Mouse (Mus musculus): ENCODE measurements around the gene Pdcl2. TPM values are rescaled to one million over a fixed set of nuclear protein-coding genes. Genes with fewer than 3 reads are reported as not detected.

Gene Pdcl2
- polyA plus RNA-seq, 1 experiment from 2014 or later: not detected

- 85% methylated on average over 8 of the region's 8 CpGs for WGBS
- no peak overlapping the region for H3K27ac ChIP-seq
- no peaks in the 10 kb centered on the region for H3K9me3 ChIP-seq
- H3K36me3 ChIP-seq: no peaks in the 10 kb centered on the region
- H3K4me3 ChIP-seq (replicated peaks): no peak overlapping the region
- H3K4me2 ChIP-seq: no peak overlapping the region
- H3K4me1 ChIP-seq (replicated peaks): no peaks in the 10 kb centered on the region
- H3K9ac ChIP-seq (replicated peaks): no peak overlapping the region
- no peaks in the 10 kb centered on the region for H3K27me3 ChIP-seq
- ATAC-seq (ENCODE audit: insufficient number of reproducible peaks, insufficient read depth, low FRiP score, low TSS enrichment, low read depth): no peak
Measured at GRCm38 (mm10) chr5:76337100-76337499, 6.1 kb upstream of the Pdcl2 start.

- H3K36me3 ChIP-seq: no peaks in the 10 kb centered on the region
- no peaks in the 10 kb centered on the region for H3K9me3 ChIP-seq
- no peak overlapping the region for H3K9ac ChIP-seq (replicated peaks)
- H3K4me1 ChIP-seq (replicated peaks): no peaks in the 10 kb centered on the region
- no peak overlapping the region for H3K4me2 ChIP-seq
- 81% methylated on average over 4 of the region's 4 CpGs for WGBS
- no peak for ATAC-seq (ENCODE audit: insufficient number of reproducible peaks, insufficient read depth, low FRiP score, low TSS enrichment, low read depth)
- no peak overlapping the region for H3K4me3 ChIP-seq (replicated peaks)
- no peaks in the 10 kb centered on the region for H3K27me3 ChIP-seq
- no peak overlapping the region for H3K27ac ChIP-seq
Measured at GRCm38 (mm10) chr5:76333833-76334232, 2.9 kb upstream of the Pdcl2 start.

- Histone ChIP-seq H3K9ac (replicated peaks) (no peak overlapping the region), H3K36me3 (no peaks in the 10 kb centered on the region), H3K4me2 (no peak overlapping the region), H3K4me3 (replicated peaks) (no peak overlapping the region), H3K27me3 (no peaks in the 10 kb centered on the region), H3K4me1 (replicated peaks) (peaks cover 10% of the 10 kb centered on the region; the same call in 1 of the 2 replicates), H3K9me3 (no peaks in the 10 kb centered on the region), H3K27ac (no peak overlapping the region)
- ATAC-seq (ENCODE audit: insufficient number of reproducible peaks, insufficient read depth, low FRiP score, low TSS enrichment, low read depth): no peak
- WGBS: 62% methylated on average over 2 of the region's 2 CpGs
Measured at GRCm38 (mm10) chr5:76327296-76327695, 3.7 kb downstream of the Pdcl2 start.

GRCm38 (mm10) chr5:76325113-76325512 lies 5.8 kb downstream of the Pdcl2 start:
- no peak overlapping the region for H3K4me2 ChIP-seq
- H3K9ac ChIP-seq (replicated peaks): no peak overlapping the region
- WGBS: 90% methylated on average over 4 of the region's 4 CpGs
- H3K4me3 ChIP-seq (replicated peaks): no peak overlapping the region
- H3K27ac ChIP-seq: no peak overlapping the region
- ATAC-seq (ENCODE audit: insufficient number of reproducible peaks, insufficient read depth, low FRiP score, low TSS enrichment, low read depth): no peak
- H3K9me3 ChIP-seq: no peaks in the 10 kb centered on the region
- H3K4me1 ChIP-seq (replicated peaks): peaks cover 13% of the 10 kb centered on the region; the same call in 1 of the 2 replicates
- no peaks in the 10 kb centered on the region for H3K36me3 ChIP-seq
- no peaks in the 10 kb centered on the region for H3K27me3 ChIP-seq

GRCm38 (mm10) chr5:76321249-76322196 lies 9.4 kb downstream of the Pdcl2 start:
- no peak for ATAC-seq (ENCODE audit: insufficient number of reproducible peaks, insufficient read depth, low FRiP score, low TSS enrichment, low read depth)
- no peaks in the 10 kb centered on the region for H3K9me3 ChIP-seq
- WGBS: 58% methylated on average over 11 of the region's 11 CpGs
- H3K27me3 ChIP-seq: no peaks in the 10 kb centered on the region
- H3K4me3 ChIP-seq (replicated peaks): no peak overlapping the region
- no peak overlapping the region for H3K27ac ChIP-seq
- no peaks in the 10 kb centered on the region for H3K36me3 ChIP-seq
- no peak overlapping the region for H3K4me2 ChIP-seq
- H3K9ac ChIP-seq (replicated peaks): no peak overlapping the region
- H3K4me1 ChIP-seq (replicated peaks): peaks cover 9% of the 10 kb centered on the region; the same call in 1 of the 2 replicates

GRCm38 (mm10) chr5:76308206-76308605 lies 22.8 kb downstream of the Pdcl2 start:
- no peak for ATAC-seq (ENCODE audit: insufficient number of reproducible peaks, insufficient read depth, low FRiP score, low TSS enrichment, low read depth)
- peaks cover 6% of the 10 kb centered on the region for H3K4me1 ChIP-seq (replicated peaks)
- no peak overlapping the region for H3K4me3 ChIP-seq (replicated peaks)
- no peaks in the 10 kb centered on the region for H3K36me3 ChIP-seq
- no peak overlapping the region for H3K9ac ChIP-seq (replicated peaks)
- H3K27me3 ChIP-seq: no peaks in the 10 kb centered on the region
- H3K4me2 ChIP-seq: no peak overlapping the region
- 74% methylated on average over 2 of the region's 2 CpGs for WGBS
- H3K9me3 ChIP-seq: no peaks in the 10 kb centered on the region
- no peak overlapping the region for H3K27ac ChIP-seq

GRCm38 (mm10) chr5:76306261-76306660 lies 24.7 kb downstream of the Pdcl2 start:
- Histone ChIP-seq H3K9ac (replicated peaks) (no peak overlapping the region), H3K27ac (no peak overlapping the region), H3K4me2 (no peak overlapping the region), H3K4me1 (replicated peaks) (peaks cover 15% of the 10 kb centered on the region), H3K9me3 (no peaks in the 10 kb centered on the region), H3K36me3 (no peaks in the 10 kb centered on the region), H3K27me3 (no peaks in the 10 kb centered on the region), H3K4me3 (replicated peaks) (no peak overlapping the region)
- no peak for ATAC-seq (ENCODE audit: insufficient number of reproducible peaks, insufficient read depth, low FRiP score, low TSS enrichment, low read depth)
- WGBS: 65% methylated on average over 3 of the region's 3 CpGs

- WGBS: 4% methylated on average over 8 of the region's 8 CpGs
- Histone ChIP-seq H3K9ac (replicated peaks) (no peak overlapping the region), H3K27me3 (no peaks in the 10 kb centered on the region), H3K27ac (no peak overlapping the region), H3K4me3 (replicated peaks) (peak overlapping the region; percentile 96), H3K4me1 (replicated peaks) (peaks cover 15% of the 10 kb centered on the region), H3K9me3 (no peaks in the 10 kb centered on the region), H3K36me3 (no peaks in the 10 kb centered on the region), H3K4me2 (peak overlapping the region; percentile 85)
- no peak for ATAC-seq (ENCODE audit: insufficient number of reproducible peaks, insufficient read depth, low FRiP score, low TSS enrichment, low read depth)
Measured at GRCm38 (mm10) chr5:76305616-76306015, 25.3 kb downstream of the Pdcl2 start.

GRCm38 (mm10) chr5:76304452-76305341 lies 26.3 kb downstream of the Pdcl2 start, which contains the start of gene Clock:
Gene Clock (minus strand): TSS chr5:76304792.
- H3K4me2 ChIP-seq: peak within 1 kb of the TSS; percentile 85
- peaks cover 15% of the 10 kb centered on the region for H3K4me1 ChIP-seq (replicated peaks)
- no peaks in the 10 kb centered on the region for H3K36me3 ChIP-seq
- peak within 1 kb of the TSS; percentile 97 for H3K27ac ChIP-seq
- H3K4me3 ChIP-seq (replicated peaks): peak within 1 kb of the TSS; percentile 96
- under 1% methylated on average over 80 of the region's 104 CpGs for WGBS
- ATAC-seq (ENCODE audit: insufficient number of reproducible peaks, insufficient read depth, low FRiP score, low TSS enrichment, low read depth): peak; percentile 80
- H3K27me3 ChIP-seq: no peaks in the 10 kb centered on the region
- H3K9me3 ChIP-seq: no peaks in the 10 kb centered on the region
- H3K9ac ChIP-seq (replicated peaks): peak within 1 kb of the TSS; percentile 91

GRCm38 (mm10) chr5:76303745-76304451 lies 27.1 kb downstream of the Pdcl2 start:
- Histone ChIP-seq H3K36me3 (no peaks in the 10 kb centered on the region), H3K9ac (replicated peaks) (peak overlapping the region; percentile 91), H3K4me2 (peak overlapping the region; percentile 85), H3K27me3 (no peaks in the 10 kb centered on the region), H3K27ac (peak overlapping the region; percentile 97), H3K4me1 (replicated peaks) (peaks cover 15% of the 10 kb centered on the region), H3K4me3 (replicated peaks) (peak overlapping the region; percentile 96), H3K9me3 (no peaks in the 10 kb centered on the region)
- ATAC-seq (ENCODE audit: insufficient number of reproducible peaks, insufficient read depth, low FRiP score, low TSS enrichment, low read depth): peak; percentile 83
- WGBS: under 1% methylated on average over 88 of the region's 100 CpGs

Data from limb, embryonic 12.5 days (tissue).